Mouse (Mus musculus) ES-Bruce4 (cell line): ENCODE data around the gene Srsf2. TPM values are rescaled to one million over a fixed set of nuclear protein-coding genes. Genes with fewer than 3 reads are reported as not detected.

Source experiments
- H3K27ac ChIP-seq: 2 replicates; pipeline ENCODE4 v1.5.1; 2012; ENCODE audit warnings: low read length, inconsistent platforms; ENCODE audit not compliant: insufficient read depth
- H3K27me3 ChIP-seq: 2 replicates; pipeline ENCODE4 v1.6.1; 2012; ENCODE audit warnings: mild to moderate bottlenecking, low read length, inconsistent platforms; ENCODE audit not compliant: control insufficient read depth, poor library complexity, insufficient read depth, severe bottlenecking
- H3K36me3 ChIP-seq: 2 replicates; pipeline ENCODE4 v1.6.1; 2012; ENCODE audit warnings: inconsistent platforms, mild to moderate bottlenecking, low read length, moderate library complexity; ENCODE audit not compliant: control insufficient read depth, poor library complexity, insufficient read depth, severe bottlenecking
- H3K4me1 ChIP-seq: one replicate; pipeline ENCODE4 v1.8.1; 2011; ENCODE audit warnings: low read length; ENCODE audit not compliant: control insufficient read depth, insufficient read depth
- H3K4me3 ChIP-seq: 2 replicates; pipeline ENCODE4 v1.5.1; 2011; ENCODE audit warnings: low read depth, mild to moderate bottlenecking, low read length
- H3K9ac ChIP-seq: 2 replicates; pipeline ENCODE4 v1.6.1; 2012; ENCODE audit warnings: low read depth, mild to moderate bottlenecking, inconsistent platforms; ENCODE audit not compliant: poor library complexity, severe bottlenecking
- H3K9me3 ChIP-seq: replicated peaks from 2 replicates; pipeline ENCODE4 v1.6.1; 2012; ENCODE audit warnings: mild to moderate bottlenecking, low read length, inconsistent platforms; ENCODE audit not compliant: control insufficient read depth, poor library complexity, insufficient read depth, severe bottlenecking
- CTCF ChIP-seq: IDR thresholded peaks from one replicate; pipeline ENCODE4 v1.8.1; 2011; ENCODE audit warnings: low read depth, low read length
- EP300 ChIP-seq: IDR thresholded peaks from 2 replicates; pipeline ENCODE4 v1.6.1; 2011; ENCODE audit warnings: low read depth, low read length; ENCODE audit not compliant: insufficient read depth
- POLR2A ChIP-seq: IDR thresholded peaks from one replicate; pipeline ENCODE4 v1.8.1; 2011; ENCODE audit warnings: low read length; ENCODE audit not compliant: insufficient read depth
- polyA plus RNA-seq: library from polyadenylated mRNA; stranded (reverse); fragments of >200 nt; gene quantifications from 2 replicates; pipeline ENCODE4 v1.2.4, GENCODE M21; 2011; ENCODE audit warnings: low read depth; ENCODE audit not compliant: missing spikeins, insufficient read depth, insufficient read length

Gene Srsf2
- polyA plus RNA-seq, 1 experiment = 414 TPM

- Histone ChIP-seq H3K4me1 (no peaks in the 10 kb centered on the region), H3K36me3 (no peaks in the 10 kb centered on the region), H3K9ac (no peak overlapping the region), H3K9me3 (no peaks in the 10 kb centered on the region), H3K27me3 (no peaks in the 10 kb centered on the region), H3K27ac (no peak overlapping the region), H3K4me3 (no peak overlapping the region)
- TF ChIP-seq POLR2A (no peak), CTCF (no peak), EP300 (no peak)
Measured at GRCm38 (mm10) chr11:116873987-116874386, 21.1 kb upstream of the Srsf2 start.

DNA sequence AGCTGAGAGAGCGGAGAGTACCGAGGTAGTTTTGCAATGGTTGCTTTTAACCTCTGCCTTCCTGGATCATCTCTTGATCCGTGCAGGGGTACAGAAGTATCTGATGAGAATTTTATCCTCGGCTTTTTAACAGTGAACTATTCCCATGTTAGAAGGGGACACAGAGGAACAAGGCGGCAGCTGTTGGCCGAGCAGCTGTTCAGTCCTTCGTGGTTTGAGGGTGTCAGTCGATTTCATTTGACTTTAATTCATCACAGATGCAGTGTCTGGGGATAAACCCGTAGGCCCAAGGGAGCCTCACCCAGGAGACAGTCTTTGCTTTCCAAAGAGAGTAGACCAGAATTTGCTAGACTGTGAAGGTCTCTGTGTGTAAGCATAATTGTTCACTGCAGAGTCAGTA lies 18.6 kb upstream of the Srsf2 start:
- H3K4me1 ChIP-seq = no peaks in the 10 kb centered on the region

GRCm38 (mm10) chr11:116869641-116870040 lies 16.7 kb upstream of the Srsf2 start:
- no peak overlapping the region for H3K4me3 ChIP-seq
- no peaks in the 10 kb centered on the region for H3K4me1 ChIP-seq
- H3K36me3 ChIP-seq = no peaks in the 10 kb centered on the region
- no peak overlapping the region for H3K9ac ChIP-seq
- no peaks in the 10 kb centered on the region for H3K27me3 ChIP-seq
- no peaks in the 10 kb centered on the region for H3K9me3 ChIP-seq
- no peak overlapping the region for H3K27ac ChIP-seq
- no peak for TF ChIP-seq POLR2A
- TF ChIP-seq EP300 = no peak
- TF ChIP-seq CTCF = no peak

More for the DNA sequence above, 18.6 kb upstream of the Srsf2 start:
- H3K27me3 ChIP-seq = no peaks in the 10 kb centered on the region
- no peak for TF ChIP-seq EP300
- TF ChIP-seq CTCF = no peak
- no peak for TF ChIP-seq POLR2A
- H3K9ac ChIP-seq = no peak overlapping the region
- H3K4me3 ChIP-seq = no peak overlapping the region
- no peaks in the 10 kb centered on the region for H3K9me3 ChIP-seq
- H3K36me3 ChIP-seq = no peaks in the 10 kb centered on the region
- no peak overlapping the region for H3K27ac ChIP-seq

GRCm38 (mm10) chr11:116869223-116869622 lies 16.3 kb upstream of the Srsf2 start:
- Histone ChIP-seq H3K27me3 (no peaks in the 10 kb centered on the region), H3K9me3 (no peaks in the 10 kb centered on the region), H3K27ac (no peak overlapping the region), H3K9ac (no peak overlapping the region), H3K36me3 (no peaks in the 10 kb centered on the region), H3K4me3 (no peak overlapping the region), H3K4me1 (no peaks in the 10 kb centered on the region)
- TF ChIP-seq EP300 = no peak
- no peak for TF ChIP-seq POLR2A
- no peak for TF ChIP-seq CTCF

DNA sequence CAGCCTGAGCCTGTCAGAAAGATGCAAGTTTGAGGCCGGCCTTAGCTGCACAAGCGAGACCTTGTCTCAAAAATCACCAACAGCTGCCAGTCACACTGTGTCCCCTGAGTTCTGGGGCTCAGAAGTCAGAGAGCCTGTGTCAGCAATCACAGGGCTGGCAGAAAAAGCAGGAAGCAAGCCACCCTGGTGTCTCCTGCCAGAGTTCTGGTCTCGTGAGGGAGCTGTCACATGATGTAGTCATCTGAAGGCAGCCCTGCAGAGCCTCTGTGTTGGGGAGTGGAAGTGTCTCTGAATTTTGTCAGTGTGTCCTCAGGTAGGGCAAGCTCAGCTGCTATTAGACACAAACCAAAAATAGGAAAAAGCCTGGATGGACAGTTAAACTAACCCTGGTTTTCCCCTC lies 15.2 kb upstream of the Srsf2 start:
- H3K27me3 ChIP-seq = no peaks in the 10 kb centered on the region
- H3K9me3 ChIP-seq = no peaks in the 10 kb centered on the region
- H3K36me3 ChIP-seq = no peaks in the 10 kb centered on the region
- H3K4me3 ChIP-seq = no peak overlapping the region
- no peaks in the 10 kb centered on the region for H3K4me1 ChIP-seq
- no peak overlapping the region for H3K27ac ChIP-seq
- TF ChIP-seq POLR2A (no peak), EP300 (no peak), CTCF (no peak)
- H3K9ac ChIP-seq = no peak overlapping the region

DNA sequence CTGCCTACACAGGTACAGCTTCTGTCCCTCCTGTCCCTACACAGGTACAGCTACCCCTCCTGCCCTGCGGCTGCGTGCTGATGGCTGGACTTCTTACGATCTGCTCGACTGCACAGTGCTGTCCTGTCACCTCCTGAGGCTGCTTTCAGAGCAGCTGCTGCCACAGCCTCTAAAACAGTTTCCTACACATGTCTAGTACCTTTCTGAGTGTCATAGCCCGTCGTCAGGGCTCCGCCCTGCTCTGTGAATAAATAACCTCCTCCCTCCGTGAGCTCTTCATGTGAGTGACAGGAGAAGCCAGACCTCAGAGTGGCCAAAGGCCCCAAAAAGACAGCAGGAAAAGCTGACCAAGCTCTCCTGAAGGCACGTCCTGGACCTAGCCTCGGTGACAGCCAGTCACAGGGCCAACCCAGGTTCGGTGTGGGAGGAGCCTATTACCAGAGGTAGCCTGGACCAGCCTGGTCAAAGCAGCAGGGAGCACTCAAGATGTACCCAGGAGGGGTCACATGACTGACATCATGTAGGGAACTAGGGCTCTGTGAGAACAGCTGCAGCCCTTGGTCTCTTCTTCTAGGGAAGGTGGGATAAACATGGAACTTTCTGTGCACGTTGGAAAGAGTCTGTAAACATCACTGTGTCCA lies 13.2 kb upstream of the Srsf2 start:
- no peak overlapping the region for H3K4me3 ChIP-seq
- H3K36me3 ChIP-seq = no peaks in the 10 kb centered on the region
- no peaks in the 10 kb centered on the region for H3K4me1 ChIP-seq
- H3K27ac ChIP-seq = no peak overlapping the region
- TF ChIP-seq EP300 = no peak
- TF ChIP-seq CTCF = no peak
- no peaks in the 10 kb centered on the region for H3K27me3 ChIP-seq
- no peak overlapping the region for H3K9ac ChIP-seq
- no peaks in the 10 kb centered on the region for H3K9me3 ChIP-seq
